Mouse (Mus musculus): ENCODE data around the gene Frmd6. TPM values are rescaled to one million over a fixed set of nuclear protein-coding genes. Genes with fewer than 3 reads are reported as not detected.
A peak's percentile ranks its signal among the peaks of the same experiment; 100 is the strongest.

Frmd6 gene
- polyA plus RNA-seq, 1 experiment from 2014 or later, result 55.6 TPM

DNA sequence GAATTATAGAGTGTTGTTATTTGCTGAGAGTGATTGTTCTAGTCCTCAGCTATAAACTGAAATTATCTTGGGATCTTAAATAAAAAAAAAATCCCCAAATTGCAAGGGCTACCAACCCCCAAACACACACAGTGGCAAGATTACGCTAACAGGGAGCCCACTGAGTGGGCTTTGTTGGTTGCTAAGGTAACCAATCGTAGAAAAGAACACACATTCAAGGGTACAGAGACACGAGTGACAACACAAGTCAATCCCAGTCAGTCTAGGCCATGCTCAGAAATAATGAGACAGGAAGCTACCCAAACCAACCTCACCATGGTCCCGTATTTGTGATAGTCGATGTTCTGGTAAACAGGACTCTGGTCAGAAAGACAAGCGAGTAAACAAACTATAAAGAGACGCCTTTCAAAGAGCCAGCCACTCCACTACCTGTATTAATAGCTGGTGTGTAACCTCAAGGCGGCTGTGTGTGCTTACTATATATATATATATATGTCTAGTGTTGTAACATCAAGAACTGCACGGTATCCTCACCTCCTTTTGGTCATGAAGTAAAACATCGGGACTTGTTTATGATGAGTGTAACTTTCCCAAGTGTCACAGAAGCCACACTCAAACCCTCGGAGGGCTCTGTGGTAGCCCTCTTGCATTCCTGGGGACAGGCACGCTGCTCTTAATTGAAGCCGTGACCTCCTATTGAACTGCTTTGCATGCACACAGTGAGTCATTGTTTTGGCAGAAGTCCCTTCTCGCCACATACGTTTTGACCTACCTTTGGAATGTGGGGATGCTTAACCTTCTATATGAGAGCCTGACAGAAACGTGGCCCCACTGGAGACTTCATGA, 30.5 kb upstream of the Frmd6 start:
- no peaks in the 10 kb centered on the region for H3K9me3 ChIP-seq (replicated peaks)
- H3K4me3 ChIP-seq, result no peak overlapping the region
- no peak overlapping the region for H3K27ac ChIP-seq
- H3K27me3 ChIP-seq (ENCODE audit: low read depth, poor library complexity, severe bottlenecking), result no peaks in the 10 kb centered on the region
- no peak for DNase-seq (ENCODE audit: low spot score)
- WGBS, result 63% methylated on average over 16 of the region's 16 CpGs
- H3K4me1 ChIP-seq, result peaks cover 22% of the 10 kb centered on the region
- H3K36me3 ChIP-seq, result no peaks in the 10 kb centered on the region

DNA sequence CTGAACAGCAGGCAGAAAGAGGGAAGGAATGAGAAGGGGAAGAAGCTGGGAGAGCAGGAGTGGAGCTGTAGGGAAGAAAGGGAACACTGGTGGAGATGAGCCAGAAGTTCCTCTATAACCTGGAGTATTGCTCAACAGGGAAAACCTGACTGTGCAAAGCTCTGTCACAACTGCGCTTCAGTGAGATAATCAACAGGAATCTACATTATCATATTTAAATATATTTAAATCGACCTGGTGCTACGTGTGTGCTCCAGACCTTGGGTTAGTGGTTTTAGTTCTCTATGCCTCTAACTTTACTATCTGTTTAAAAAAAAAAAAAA, 30.0 kb upstream of the Frmd6 start:
- DNase-seq (ENCODE audit: low spot score), result no peak
- 89% methylated on average over 3 of the region's 3 CpGs for WGBS
- H3K27me3 ChIP-seq (ENCODE audit: low read depth, poor library complexity, severe bottlenecking), result no peaks in the 10 kb centered on the region
- H3K36me3 ChIP-seq, result no peaks in the 10 kb centered on the region
- H3K27ac ChIP-seq, result no peak overlapping the region
- H3K4me1 ChIP-seq, result peaks cover 23% of the 10 kb centered on the region
- no peaks in the 10 kb centered on the region for H3K9me3 ChIP-seq (replicated peaks)
- H3K4me3 ChIP-seq, result no peak overlapping the region

DNA sequence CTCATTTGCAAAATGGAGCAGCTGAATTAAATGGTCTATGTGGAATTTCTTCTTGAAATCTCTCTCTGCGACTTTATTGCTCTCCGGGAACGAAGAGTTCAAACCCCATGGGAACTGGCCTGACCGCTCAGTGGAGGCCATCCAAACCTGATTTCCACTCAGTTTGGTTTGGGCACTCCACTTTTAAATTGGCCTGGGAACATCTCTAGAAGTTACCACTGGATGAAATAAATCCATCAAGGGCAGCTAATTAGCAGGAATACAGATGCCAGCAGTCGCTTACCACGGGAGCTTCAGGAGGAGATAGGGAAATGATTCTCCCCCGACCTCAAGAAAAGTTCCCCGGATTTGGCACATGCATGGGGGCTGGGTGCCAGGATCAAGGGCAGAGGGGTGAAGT, 26.8 kb upstream of the Frmd6 start:
- no peaks in the 10 kb centered on the region for H3K9me3 ChIP-seq (replicated peaks)
- WGBS, result 56% methylated on average over 8 of the region's 8 CpGs
- peaks cover 23% of the 10 kb centered on the region for H3K4me1 ChIP-seq
- no peaks in the 10 kb centered on the region for H3K36me3 ChIP-seq
- no peaks in the 10 kb centered on the region for H3K27me3 ChIP-seq (ENCODE audit: low read depth, poor library complexity, severe bottlenecking)
- no peak overlapping the region for H3K4me3 ChIP-seq
- H3K27ac ChIP-seq, result no peak overlapping the region
- DNase-seq (ENCODE audit: low spot score), result no peak

DNA sequence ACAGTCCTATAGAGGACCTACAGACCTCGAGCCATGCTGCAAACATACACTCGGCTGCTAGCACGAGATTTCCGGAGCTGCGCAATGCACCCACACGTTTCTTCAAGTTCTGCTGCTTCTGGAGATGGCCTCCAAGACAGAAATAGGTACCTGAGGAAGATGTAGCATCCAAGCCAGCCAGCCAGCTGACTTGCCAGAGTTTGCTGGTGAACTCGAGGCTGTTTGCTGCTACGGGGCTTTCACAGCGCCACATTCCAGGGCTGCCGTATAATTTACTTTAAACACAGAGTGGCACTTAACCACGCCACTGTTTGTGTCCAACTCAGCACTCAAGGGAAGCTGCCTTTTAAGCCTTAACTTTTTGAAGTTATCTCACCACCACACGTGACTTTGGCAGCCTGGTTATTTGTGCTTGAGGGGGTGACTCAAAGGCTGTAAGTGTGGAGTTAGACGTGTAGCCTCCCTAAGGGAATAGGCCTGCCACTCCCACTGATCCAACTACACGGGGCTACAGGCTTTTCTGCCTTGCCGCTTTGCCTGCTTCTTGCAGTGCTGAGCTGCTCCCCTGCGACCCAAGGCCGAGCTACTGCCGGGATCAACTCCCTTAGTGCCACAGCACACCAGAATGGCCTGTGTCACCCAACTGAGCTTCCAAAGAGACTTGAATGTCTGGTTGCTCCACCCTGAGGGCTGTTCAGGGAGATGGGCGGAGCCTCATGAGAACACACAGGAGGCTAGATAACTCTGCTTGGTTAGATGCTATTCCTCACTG, 25.9 kb upstream of the Frmd6 start:
- no peak overlapping the region for H3K4me3 ChIP-seq
- no peaks in the 10 kb centered on the region for H3K36me3 ChIP-seq
- H3K9me3 ChIP-seq (replicated peaks), result no peaks in the 10 kb centered on the region
- peak; percentile 39 for DNase-seq (ENCODE audit: low spot score)
- WGBS, result 44% methylated on average over 19 of the region's 19 CpGs
- peaks cover 23% of the 10 kb centered on the region for H3K4me1 ChIP-seq
- H3K27me3 ChIP-seq (ENCODE audit: low read depth, poor library complexity, severe bottlenecking), result no peaks in the 10 kb centered on the region
- peak overlapping the region; percentile 62; the same call in 1 of the 2 replicates for H3K27ac ChIP-seq

GRCm38 (mm10) chr12:70800086-70800485, 25.2 kb upstream of the Frmd6 start:
- Histone ChIP-seq H3K9me3 (replicated peaks) (no peaks in the 10 kb centered on the region), H3K4me1 (peaks cover 17% of the 10 kb centered on the region), H3K4me3 (no peak overlapping the region), H3K36me3 (no peaks in the 10 kb centered on the region), H3K27ac (no peak overlapping the region), H3K27me3 (ENCODE audit: low read depth, poor library complexity, severe bottlenecking) (no peaks in the 10 kb centered on the region)
- no peak for DNase-seq (ENCODE audit: low spot score)
- 89% methylated on average over 8 of the region's 8 CpGs for WGBS

GRCm38 (mm10) chr12:70801361-70801760, 24.0 kb upstream of the Frmd6 start:
- DNase-seq (ENCODE audit: low spot score), result no peak
- no peak overlapping the region for H3K27ac ChIP-seq
- WGBS, result 82% methylated on average over 8 of the region's 8 CpGs
- no peaks in the 10 kb centered on the region for H3K27me3 ChIP-seq (ENCODE audit: low read depth, poor library complexity, severe bottlenecking)
- H3K36me3 ChIP-seq, result no peaks in the 10 kb centered on the region
- peaks cover 15% of the 10 kb centered on the region for H3K4me1 ChIP-seq
- no peaks in the 10 kb centered on the region for H3K9me3 ChIP-seq (replicated peaks)
- no peak overlapping the region for H3K4me3 ChIP-seq

DNA sequence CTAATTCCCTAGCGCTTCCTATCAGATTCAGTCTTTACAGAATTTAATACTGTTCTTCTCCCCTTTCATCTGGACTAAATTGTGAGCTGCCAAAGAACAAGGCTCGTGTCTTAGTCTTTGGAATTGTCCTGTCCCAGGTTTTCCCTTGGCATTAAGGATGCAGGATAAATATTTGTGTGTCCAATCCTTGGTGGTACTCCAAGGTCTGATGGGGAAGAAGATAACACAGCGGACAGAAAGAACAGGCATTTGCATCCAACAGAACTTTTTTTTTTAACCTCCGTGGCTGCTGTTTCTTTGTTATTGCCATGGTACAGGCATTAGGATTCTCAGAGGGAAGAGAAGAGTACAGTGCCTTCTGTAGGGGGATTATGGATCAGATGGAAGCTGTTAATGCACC, 21.8 kb upstream of the Frmd6 start:
- Histone ChIP-seq H3K27me3 (ENCODE audit: low read depth, poor library complexity, severe bottlenecking) (no peaks in the 10 kb centered on the region), H3K4me1 (peaks cover 17% of the 10 kb centered on the region), H3K9me3 (replicated peaks) (no peaks in the 10 kb centered on the region), H3K36me3 (no peaks in the 10 kb centered on the region), H3K27ac (no peak overlapping the region), H3K4me3 (no peak overlapping the region)
- DNase-seq (ENCODE audit: low spot score), result no peak
- 86% methylated on average over 4 of the region's 4 CpGs for WGBS

DNA sequence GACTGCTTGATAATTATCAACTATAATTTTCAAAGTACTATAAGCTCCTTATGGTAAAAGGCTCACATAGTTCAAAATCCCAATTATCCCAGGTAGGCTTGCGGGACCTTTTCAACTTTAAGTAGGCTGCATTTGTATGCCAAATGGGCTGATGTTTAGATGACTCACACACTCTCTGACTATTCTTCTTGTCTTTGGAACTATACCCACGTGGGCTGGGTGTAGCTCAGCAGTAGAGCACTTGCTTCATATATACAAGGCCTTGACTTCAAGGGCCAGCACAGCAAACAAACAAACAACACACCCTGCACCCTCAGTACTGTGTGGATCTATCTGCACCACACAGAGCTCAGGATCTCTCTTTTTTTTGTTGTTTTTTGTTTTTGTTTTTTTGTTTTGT, 20.3 kb upstream of the Frmd6 start:
- H3K9me3 ChIP-seq (replicated peaks), result no peaks in the 10 kb centered on the region
- no peaks in the 10 kb centered on the region for H3K27me3 ChIP-seq (ENCODE audit: low read depth, poor library complexity, severe bottlenecking)
- H3K36me3 ChIP-seq, result no peaks in the 10 kb centered on the region
- DNase-seq (ENCODE audit: low spot score), result no peak
- 71% methylated on average over 2 of the region's 2 CpGs for WGBS
- 0 out of 2 replicates have a peak, but pooled peaks cover 3% of the 10 kb centered on the region for H3K4me1 ChIP-seq
- H3K27ac ChIP-seq, result no peak overlapping the region
- H3K4me3 ChIP-seq, result no peak overlapping the region

DNA sequence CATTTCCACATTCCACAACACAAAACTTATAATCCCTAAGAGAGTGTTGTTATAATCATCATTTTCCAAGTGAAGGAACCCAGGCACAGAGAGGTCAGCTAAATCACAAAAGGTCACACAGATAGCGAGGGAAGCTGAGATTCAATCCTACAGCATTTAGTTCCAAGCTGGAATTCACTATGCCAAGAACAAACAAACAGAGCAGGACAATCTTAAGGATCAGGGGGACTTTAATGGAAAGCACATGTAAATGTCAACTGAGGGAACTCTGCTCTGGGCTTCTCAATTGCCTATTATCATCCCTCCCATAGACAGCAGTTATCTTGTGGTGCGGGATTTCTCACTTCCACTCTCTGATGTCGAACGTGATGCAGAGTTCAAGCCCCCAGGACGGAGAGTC, 17.8 kb upstream of the Frmd6 start:
- WGBS, result 15% methylated on average over 5 of the region's 5 CpGs
- no peaks in the 10 kb centered on the region for H3K9me3 ChIP-seq (replicated peaks)
- no peak overlapping the region for H3K27ac ChIP-seq
- no peaks in the 10 kb centered on the region for H3K36me3 ChIP-seq
- H3K4me1 ChIP-seq, result 0 out of 2 replicates have a peak, but pooled peaks cover 3% of the 10 kb centered on the region
- no peak for DNase-seq (ENCODE audit: low spot score)
- no peaks in the 10 kb centered on the region for H3K27me3 ChIP-seq (ENCODE audit: low read depth, poor library complexity, severe bottlenecking)
- H3K4me3 ChIP-seq, result no peak overlapping the region

- H3K4me3 ChIP-seq, result no peak overlapping the region
- no peak for DNase-seq (ENCODE audit: low spot score)
- 48% methylated on average over 6 of the region's 6 CpGs for WGBS
- H3K36me3 ChIP-seq, result no peaks in the 10 kb centered on the region
- H3K9me3 ChIP-seq (replicated peaks), result no peaks in the 10 kb centered on the region
- H3K27me3 ChIP-seq (ENCODE audit: low read depth, poor library complexity, severe bottlenecking), result no peaks in the 10 kb centered on the region
- H3K27ac ChIP-seq, result no peak overlapping the region
- peaks cover 6% of the 10 kb centered on the region; the same call in 1 of the 2 replicates for H3K4me1 ChIP-seq
Observed at GRCm38 (mm10) chr12:70807975-70808374, 17.3 kb upstream of the Frmd6 start.

DNA sequence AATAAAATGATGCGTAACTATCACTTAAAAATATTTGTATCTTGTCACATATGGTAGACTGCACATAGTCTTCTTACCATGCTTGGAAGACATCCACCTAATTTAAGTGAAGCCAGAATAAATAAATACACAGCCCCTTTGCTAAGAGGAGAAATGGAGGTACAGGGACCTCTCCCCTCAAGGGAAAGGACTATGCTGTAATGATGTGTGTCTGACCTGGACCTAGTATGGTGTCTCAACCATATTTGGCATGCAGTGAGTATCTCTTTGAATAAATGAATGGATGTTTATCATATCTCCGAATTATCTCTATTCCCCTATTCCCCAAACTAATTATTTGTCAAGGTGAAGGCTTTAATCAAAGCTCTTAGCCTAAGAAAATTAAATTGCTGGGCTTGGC, 15.4 kb upstream of the Frmd6 start:
- no peak overlapping the region for H3K27ac ChIP-seq
- no peaks in the 10 kb centered on the region for H3K9me3 ChIP-seq (replicated peaks)
- peaks cover 9% of the 10 kb centered on the region; the same call in 1 of the 2 replicates for H3K4me1 ChIP-seq
- no peak for DNase-seq (ENCODE audit: low spot score)
- 92% methylated on average over 2 of the region's 2 CpGs for WGBS
- no peaks in the 10 kb centered on the region for H3K27me3 ChIP-seq (ENCODE audit: low read depth, poor library complexity, severe bottlenecking)
- H3K36me3 ChIP-seq, result no peaks in the 10 kb centered on the region
- no peak overlapping the region for H3K4me3 ChIP-seq

- no peaks in the 10 kb centered on the region for H3K36me3 ChIP-seq
- H3K4me3 ChIP-seq, result no peak overlapping the region
- H3K9me3 ChIP-seq (replicated peaks), result no peaks in the 10 kb centered on the region
- peaks cover 9% of the 10 kb centered on the region; the same call in 1 of the 2 replicates for H3K4me1 ChIP-seq
- no peak for DNase-seq (ENCODE audit: low spot score)
- WGBS, result 90% methylated on average over 6 of the region's 6 CpGs
- no peaks in the 10 kb centered on the region for H3K27me3 ChIP-seq (ENCODE audit: low read depth, poor library complexity, severe bottlenecking)
- no peak overlapping the region for H3K27ac ChIP-seq
Observed at GRCm38 (mm10) chr12:70811772-70812171, 13.5 kb upstream of the Frmd6 start.

DNA sequence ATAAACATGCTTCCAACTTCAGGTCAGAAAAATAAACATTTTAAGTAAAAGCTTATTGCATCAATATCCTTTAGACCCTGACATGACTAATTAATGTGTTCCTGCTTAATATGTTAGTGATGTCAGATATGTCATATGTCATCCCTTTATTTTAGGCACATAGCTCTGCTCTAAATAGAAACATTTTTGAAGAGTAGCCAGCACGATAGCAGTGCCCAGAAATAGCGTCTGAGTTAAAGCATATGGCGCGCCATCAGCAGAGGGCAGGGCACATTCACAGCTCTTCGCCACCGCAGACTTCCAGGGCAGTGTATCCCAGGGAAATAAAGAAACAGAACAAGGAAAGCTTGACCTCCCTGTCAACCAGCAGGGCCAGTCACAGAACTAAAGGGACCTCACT, 13.1 kb upstream of the Frmd6 start:
- no peaks in the 10 kb centered on the region for H3K9me3 ChIP-seq (replicated peaks)
- no peaks in the 10 kb centered on the region for H3K27me3 ChIP-seq (ENCODE audit: low read depth, poor library complexity, severe bottlenecking)
- H3K4me1 ChIP-seq, result peaks cover 9% of the 10 kb centered on the region; the same call in 1 of the 2 replicates
- H3K4me3 ChIP-seq, result no peak overlapping the region
- no peak overlapping the region for H3K27ac ChIP-seq
- DNase-seq (ENCODE audit: low spot score), result no peak
- 88% methylated on average over 6 of the region's 6 CpGs for WGBS
- H3K36me3 ChIP-seq, result no peaks in the 10 kb centered on the region
